Mouse (Mus musculus): ENCODE measurements around the gene Mtus2. TPM values are rescaled to one million over a fixed set of nuclear protein-coding genes. Genes with fewer than 3 reads are reported as not detected.

The Mtus2 gene
- total and polyA plus RNA-seq, 3 experiments: 0.08 TPM; not detected in 2

DNA sequence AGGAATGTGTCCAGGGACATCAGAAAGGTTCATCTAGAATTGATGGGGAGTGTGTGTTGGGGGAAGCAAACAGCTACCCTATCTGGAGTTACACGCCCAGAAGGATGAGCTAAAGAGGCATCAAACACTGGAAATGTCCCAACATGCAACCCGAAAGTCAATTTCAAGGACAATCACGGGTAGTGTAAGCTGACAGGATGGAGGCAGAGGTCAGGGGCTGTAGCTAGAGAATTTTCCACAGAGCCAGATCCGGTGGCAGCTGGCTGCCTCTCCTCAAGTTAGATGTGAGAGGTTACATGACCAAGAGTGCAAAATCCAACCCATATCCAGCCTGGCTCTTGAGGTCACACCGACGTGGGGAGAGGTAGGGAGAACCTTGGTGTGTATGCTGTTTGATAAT, 315.7 kb downstream of the Mtus2 start:
- no peak for DNase-seq (ENCODE audit: low read depth, low spot score)
- Histone ChIP-seq H3K36me3 (ENCODE audit: control insufficient read depth in 1 of 2, insufficient read depth in 2 of 2, low read length in 2 of 2) (no peaks in the 10 kb centered on the region), H3K4me3 (ENCODE audit: control insufficient read depth in 1 of 2, insufficient read depth in 1 of 2, low read depth in 2 of 2, low read length in 2 of 2) (no peak overlapping the region), H3K27ac (ENCODE audit: control insufficient read depth, low read depth, low read length) (no peak overlapping the region), H3K79me2 (ENCODE audit: control insufficient read depth, insufficient read depth, low read length, poor library complexity) (no peaks in the 10 kb centered on the region), H3K4me1 (ENCODE audit: control insufficient read depth in 1 of 2, insufficient read depth in 2 of 2, low read length in 2 of 2) (no peaks in the 10 kb centered on the region), H3K9ac (ENCODE audit: control insufficient read depth, low read depth, low read length, poor library complexity, severe bottlenecking) (no peak overlapping the region), H3K27me3 (ENCODE audit: control insufficient read depth in 1 of 2, insufficient read depth in 2 of 2, low read length in 2 of 2) (no peaks in the 10 kb centered on the region), H3K9me3 (replicated peaks; ENCODE audit: insufficient read depth, low read length) (no peaks in the 10 kb centered on the region; the same call in 1 of the 2 replicates)
- no peak for TF ChIP-seq TBP (IDR thresholded peaks at IDR 0.05; ENCODE audit: low read depth, low read length)
- TF ChIP-seq E2F4 (IDR thresholded peaks at IDR 0.05; ENCODE audit: borderline replicate concordance, low read depth, low read length): no peak

DNA sequence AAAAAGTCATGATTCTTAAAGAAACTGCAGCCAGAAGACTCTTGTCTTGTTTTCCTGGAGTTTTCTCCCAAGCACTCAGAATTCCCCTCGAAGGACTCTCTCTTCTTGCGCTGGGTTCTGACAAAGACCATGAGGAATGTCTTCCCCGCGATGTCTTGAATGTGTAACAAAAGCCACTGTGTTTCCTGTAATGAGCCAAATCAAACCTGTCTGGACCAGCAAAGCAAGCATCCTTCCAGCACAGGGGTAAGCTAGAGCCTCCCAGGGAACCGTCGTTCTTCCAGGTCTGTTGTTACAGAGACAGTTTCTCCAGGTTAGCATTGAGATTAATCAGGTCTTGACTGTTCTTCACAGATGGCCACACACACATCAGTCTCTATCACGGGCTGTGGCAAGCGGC, 321.1 kb downstream of the Mtus2 start:
- no peak overlapping the region for H3K27ac ChIP-seq (ENCODE audit: control insufficient read depth, low read depth, low read length)
- H3K4me1 ChIP-seq (ENCODE audit: control insufficient read depth in 1 of 2, insufficient read depth in 2 of 2, low read length in 2 of 2): no peaks in the 10 kb centered on the region
- H3K4me3 ChIP-seq (ENCODE audit: control insufficient read depth in 1 of 2, insufficient read depth in 1 of 2, low read depth in 2 of 2, low read length in 2 of 2): no peak overlapping the region
- no peak for DNase-seq (ENCODE audit: low read depth, low spot score)
- no peak for TF ChIP-seq SMC3 (IDR thresholded peaks at IDR 0.05; ENCODE audit: low read depth, low read length)
- no peak for TF ChIP-seq POLR2AphosphoS5 (IDR thresholded peaks at IDR 0.05; ENCODE audit: borderline replicate concordance, low read depth, low read length)
- TF ChIP-seq NELFE (IDR thresholded peaks at IDR 0.05; ENCODE audit: low read depth, low read length): no peak
- no peak for TF ChIP-seq POLR2AphosphoS2 (IDR thresholded peaks at IDR 0.05; ENCODE audit: low read length)
- TF ChIP-seq CHD2 (IDR thresholded peaks at IDR 0.05; ENCODE audit: low read length): no peak
- TF ChIP-seq POLR2A (IDR thresholded peaks at IDR 0.05; ENCODE audit: control insufficient read depth in 1 of 2, insufficient read depth in 1 of 2, low read depth in 1 of 2, low read length in 2 of 2, poor library complexity in 1 of 2): no peak
- TF ChIP-seq TAL1 (IDR thresholded peaks at IDR 0.05; ENCODE audit: low read length): no peak
- no peak for TF ChIP-seq CTCF (IDR thresholded peaks at IDR 0.05 in 2 of 3, conservative IDR thresholded peaks at IDR 0.05 in 1 of 3; ENCODE audit: control insufficient read depth in 1 of 3, insufficient read depth in 1 of 3, low read depth in 2 of 3, low read length in 3 of 3, poor library complexity in 1 of 3, severe bottlenecking in 1 of 3)
- no peak for TF ChIP-seq GABPA (IDR thresholded peaks at IDR 0.05; ENCODE audit: low read depth, low read length)
- TF ChIP-seq EP300 (IDR thresholded peaks at IDR 0.05; ENCODE audit: low read depth in 1 of 2, low read length in 2 of 2): no peak
- TF ChIP-seq USF2 (IDR thresholded peaks at IDR 0.05; ENCODE audit: borderline replicate concordance in 1 of 2, insufficient read depth in 1 of 2, low read depth in 1 of 2, low read length in 2 of 2): no peak
- TF ChIP-seq MAZ (IDR thresholded peaks at IDR 0.05; ENCODE audit: low read depth, low read length): no peak
- TF ChIP-seq MYC (IDR thresholded peaks at IDR 0.05; ENCODE audit: low read depth, low read length): no peak
- TF ChIP-seq KAT2A (conservative IDR thresholded peaks at IDR 0.05; ENCODE audit: low read depth, low read length): no peak
- no peak for TF ChIP-seq NRF1 (IDR thresholded peaks at IDR 0.05; ENCODE audit: insufficient read depth, low read depth, low read length, poor library complexity, severe bottlenecking)
- TF ChIP-seq RAD21 (IDR thresholded peaks at IDR 0.05; ENCODE audit: low read depth, low read length): no peak
- TF ChIP-seq BHLHE40 (IDR thresholded peaks at IDR 0.05; ENCODE audit: borderline replicate concordance, low read depth, low read length): no peak
- TF ChIP-seq MEF2A (IDR thresholded peaks at IDR 0.05; ENCODE audit: extremely low read depth, insufficient replicate concordance, low read depth, low read length, poor library complexity, severe bottlenecking): no peak
- no peak for TF ChIP-seq CHD1 (IDR thresholded peaks at IDR 0.05; ENCODE audit: low read depth, low read length)
- TF ChIP-seq USF1 (IDR thresholded peaks at IDR 0.05; ENCODE audit: low read depth, low read length): no peak
- H3K36me3 ChIP-seq (ENCODE audit: control insufficient read depth in 1 of 2, insufficient read depth in 2 of 2, low read length in 2 of 2): no peaks in the 10 kb centered on the region
- no peaks in the 10 kb centered on the region; the same call in 1 of the 2 replicates for H3K9me3 ChIP-seq (replicated peaks; ENCODE audit: insufficient read depth, low read length)
- H3K79me2 ChIP-seq (ENCODE audit: control insufficient read depth, insufficient read depth, low read length, poor library complexity): no peaks in the 10 kb centered on the region
- no peak overlapping the region for H3K9ac ChIP-seq (ENCODE audit: control insufficient read depth, low read depth, low read length, poor library complexity, severe bottlenecking)
- H3K27me3 ChIP-seq (ENCODE audit: control insufficient read depth in 1 of 2, insufficient read depth in 2 of 2, low read length in 2 of 2): no peaks in the 10 kb centered on the region
